ENCODE assay signal across 9 mouse cellular contexts in the genomic region with DNA sequence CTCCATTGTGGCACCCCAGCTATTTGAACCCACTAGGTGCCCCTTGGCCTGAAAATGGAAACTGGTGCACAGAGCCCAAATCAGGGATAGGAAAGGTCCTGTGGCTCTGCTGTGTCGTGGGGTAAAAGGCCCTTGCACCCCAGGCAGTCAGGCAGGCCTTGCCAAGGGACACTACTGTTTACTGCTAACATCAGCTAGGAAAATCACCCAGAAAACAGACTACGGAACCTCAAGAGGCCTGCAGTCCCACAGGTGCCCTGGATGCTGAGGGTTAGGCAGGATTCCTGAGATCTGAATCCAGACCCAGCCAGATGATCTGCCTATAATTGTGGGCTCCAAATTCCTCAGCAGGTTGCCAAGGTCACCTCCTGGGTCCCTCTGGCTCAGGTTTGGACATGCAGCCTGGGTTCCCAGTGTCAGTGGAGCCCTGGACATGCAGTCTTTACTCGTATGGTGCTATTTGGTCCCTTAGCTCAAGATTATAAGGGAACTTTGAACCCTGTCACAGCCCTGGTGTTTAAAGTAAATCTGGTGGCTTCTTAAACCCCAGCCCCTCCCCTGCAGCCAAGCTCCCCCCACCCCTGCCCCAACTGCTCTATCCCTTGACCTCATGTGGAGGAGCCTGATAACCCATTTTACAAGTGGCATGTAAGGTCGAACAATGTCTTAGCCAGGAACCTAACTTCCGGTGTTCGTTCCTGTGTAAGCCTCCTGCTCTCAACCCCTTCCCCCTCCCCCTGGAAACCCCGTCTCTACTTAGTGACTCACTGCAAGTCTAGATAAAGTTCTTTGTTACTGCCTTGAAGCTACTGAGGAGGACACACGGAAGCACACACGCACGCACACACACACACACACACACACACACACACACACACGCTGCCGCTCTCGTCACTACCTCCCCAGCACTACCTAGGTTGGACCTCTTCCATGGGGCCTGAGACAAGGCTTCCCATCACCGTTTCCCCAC. TPM values are rescaled to one million over a fixed set of nuclear protein-coding genes. Genes with fewer than 3 reads are reported as not detected.
DNase-seq lines count a peak whose midpoint lies in the region; ATAC-seq and TF ChIP-seq lines count a peak whose summit lies in the region.
"Had no signal": no experiment of that assay in that cellular context is flagged by ENCODE, and none has a peak within 500 bp of the region (broad histone marks: within the 10 kb centered on the region; RNA-seq: fewer than 3 reads in every experiment).

No protein-coding gene starts in this region.

- H3K36me3 ChIP-seq in intestine, postnatal 0 days (ENCODE audit: control insufficient read depth, insufficient read depth): no peaks in the 10 kb centered on the region
- H3K36me3 ChIP-seq: neural tube, embryonic 13.5 days had no signal

- no peaks in the 10 kb centered on the region for H3K27me3 ChIP-seq in intestine, postnatal 0 days (replicated peaks; ENCODE audit: control insufficient read depth, insufficient read depth, low read length)
- H3K27me3 ChIP-seq: neural tube, embryonic 13.5 days had no signal

- DNase-seq in spleen, postnatal 36 days (ENCODE audit: low spot score in 2 of 2): peak; percentile 36 to 41
- DNase-seq in spleen, adult 12 weeks (ENCODE audit: low spot score): no peak
- DNase-seq in embryo, embryonic 9.5 days (ENCODE audit: extremely low spot score): peak; percentile 41
- DNase-seq in lung, postnatal 10 days: peak; percentile 82
- DNase-seq in cerebellum, adult 18-20 months: no peak
- DNase-seq in cerebellum, postnatal 14 days: no peak
- DNase-seq in layer of hippocampus, adult 2 months (ENCODE audit: low spot score in 2 of 2): no peak

- no peak for TF ChIP-seq CTCF in intestine, postnatal 0 days (IDR thresholded peaks at IDR 0.05; ENCODE audit: low read depth)
- TF ChIP-seq CTCF in layer of hippocampus, adult 2 months (conservative IDR thresholded peaks at IDR 0.05): no peak

- 0 out of 2 replicates have a peak overlapping the region, but pooled peaks have one; percentile 6 for H3K4me2 ChIP-seq in intestine, postnatal 0 days (replicated peaks; ENCODE audit: low read depth)
- H3K4me2 ChIP-seq: neural tube, embryonic 13.5 days had no signal

- 0 out of 2 replicates have a peak overlapping the region, but pooled peaks have one; percentile 4 for H3K9ac ChIP-seq in intestine, postnatal 0 days (ENCODE audit: low read depth, low read length)
- H3K9ac ChIP-seq: neural tube, embryonic 13.5 days had no signal

- H3K4me3 ChIP-seq in intestine, postnatal 0 days (ENCODE audit: low read depth, low read length): no peak overlapping the region
- H3K4me3 ChIP-seq in layer of hippocampus, adult 2 months: no peak overlapping the region
- H3K4me3 ChIP-seq: neural tube, embryonic 13.5 days had no signal

- peak; percentile 87 for ATAC-seq in intestine, postnatal 0 days

- H3K4me1 ChIP-seq in intestine, postnatal 0 days (replicated peaks; ENCODE audit: control insufficient read depth, insufficient read depth, low read length): peaks cover 21% of the 10 kb centered on the region

- 35% methylated on average over 14 of the region's 14 CpGs for WGBS in intestine, postnatal 0 days

- H3K9me3 ChIP-seq in intestine, postnatal 0 days (ENCODE audit: control insufficient read depth): no peaks in the 10 kb centered on the region
- H3K9me3 ChIP-seq: neural tube, embryonic 13.5 days had no signal

- H3K27ac ChIP-seq in intestine, postnatal 0 days (ENCODE audit: low read depth, low read length): peak overlapping the region; percentile 94
- H3K27ac ChIP-seq in layer of hippocampus, adult 2 months: no peak overlapping the region
- H3K27ac ChIP-seq: neural tube, embryonic 13.5 days had no signal

RNA-seq across cellular contexts. Expression of a gene that starts 28.6 kb away (rescaled TPM):
- 76.3 and 80.0 TPM in 2 replicates for polyA plus RNA-seq in intestine, postnatal 0 days (2015; fragmentation: Nextera tagmentation; extraction: Ambion mirVana)
- total RNA-seq in layer of hippocampus, adult 2 months (2021): 10 to 100 TPM; 10.8 to 14.1 TPM

RNA-seq across cellular contexts. Expression of a gene that starts 31.7 kb away (rescaled TPM):
- 7.0 and 7.9 TPM in 2 replicates for polyA plus RNA-seq in intestine, postnatal 0 days (2015; fragmentation: Nextera tagmentation; extraction: Ambion mirVana)
- total RNA-seq in layer of hippocampus, adult 2 months (2021): 10 to 100 TPM; 15.6 to 19.3 TPM

Comparison
In these comparisons a context has a peak if more than half of its experiments do, and no peak if none do; other contexts are left out.
1. DNase-seq: peak in spleen, postnatal 36 days (2 of 2), embryo, embryonic 9.5 days (single experiment) and lung, postnatal 10 days (single experiment); none in spleen, adult 12 weeks (single experiment), cerebellum, adult 18-20 months (0 of 2), cerebellum, postnatal 14 days (0 of 2) and layer of hippocampus, adult 2 months (0 of 2).